Mouse (Mus musculus) CH12.LX (cell line): ENCODE results near the gene Ubap1. TPM values are rescaled to one million over a fixed set of nuclear protein-coding genes. Genes with fewer than 3 reads are reported as not detected.

ENCODE experiments used
- DNase-seq: peaks from one replicate; pipeline ENCODE4 v3.0.0-alpha.2; 2013; ENCODE audit errors: extremely low read depth
- H3K27ac ChIP-seq: 2 replicates; pipeline ENCODE4 v1.5.1; 2012; ENCODE audit warnings: low read depth, mild to moderate bottlenecking, control low read depth, moderate library complexity; ENCODE audit not compliant: insufficient read depth
- H3K27me3 ChIP-seq: replicated peaks from 2 replicates; pipeline ENCODE3; 2012; ENCODE audit warnings: inconsistent platforms
- H3K36me3 ChIP-seq, 2 experiments: replicated peaks in 1 of 2; 2 replicates each; pipeline versions ENCODE3 to v1.6.1; 2012; ENCODE audit warnings: inconsistent platforms in 1 of 2, low read length in 1 of 2, mild to moderate bottlenecking in 1 of 2, mixed read lengths in 1 of 2, moderate library complexity in 1 of 2; ENCODE audit not compliant: control insufficient read depth in 1 of 2, insufficient read depth in 1 of 2
- H3K4me1 ChIP-seq, 2 experiments: 2 replicates each; pipeline ENCODE4 v1.6.1; 2012; ENCODE audit warnings: inconsistent platforms in 1 of 2, moderate library complexity in 1 of 2; ENCODE audit not compliant: insufficient read depth in 2 of 2, control insufficient read depth in 1 of 2
- H3K4me2 ChIP-seq: 2 replicates; pipeline ENCODE4 v1.6.1; 2012; ENCODE audit warnings: low read depth, mild to moderate bottlenecking, control low read depth; ENCODE audit not compliant: poor library complexity, insufficient read depth, severe bottlenecking
- H3K4me3 ChIP-seq, 3 experiments: fragments of 150-350 bp in 1 of 3; sonication (generic) in 1 of 3; replicated peaks in 1 of 3; 2 replicates each; pipeline versions ENCODE3 to v1.5.1; 2011 to 2012; ENCODE audit warnings: low read depth in 2 of 3, low read length in 2 of 3, mild to moderate bottlenecking in 2 of 3, moderate library complexity in 2 of 3, control low read depth in 1 of 3, improper control_type of control experiment in 1 of 3, inconsistent platforms in 1 of 3, mixed read lengths in 1 of 3; ENCODE audit not compliant: poor library complexity in 1 of 3
- H3K79me2 ChIP-seq: replicated peaks from 2 replicates; pipeline ENCODE4 v1.6.1; 2012; ENCODE audit warnings: mild to moderate bottlenecking, moderate library complexity; ENCODE audit not compliant: control insufficient read depth, poor library complexity, insufficient read depth, severe bottlenecking; ENCODE audit errors: extremely low read depth
- H3K9ac ChIP-seq: 2 replicates; pipeline ENCODE4 v1.6.1; 2012; ENCODE audit warnings: low read depth, mild to moderate bottlenecking, control low read depth, moderate library complexity; ENCODE audit not compliant: insufficient read depth
- H3K9me3 ChIP-seq: replicated peaks from 2 replicates; pipeline ENCODE3; 2012; ENCODE audit warnings: low read length, inconsistent platforms, mixed read lengths
- CTCF ChIP-seq, 2 experiments: IDR thresholded peaks in 1 of 2; conservative IDR thresholded peaks in 1 of 2; 2 replicates each; pipeline ENCODE4 v1.5.1; 2011 to 2012; ENCODE audit warnings: low read depth in 2 of 2, low read length in 2 of 2, improper control_type of control experiment in 1 of 2, inconsistent platforms in 1 of 2, mild to moderate bottlenecking in 1 of 2, moderate library complexity in 1 of 2
- ETS1 ChIP-seq: conservative IDR thresholded peaks from 2 replicates; pipeline ENCODE4 v1.6.1; 2012; ENCODE audit warnings: low read depth, mild to moderate bottlenecking, inconsistent platforms, low read length, improper control_type of control experiment, moderate library complexity
- HCFC1 ChIP-seq: IDR thresholded peaks from 2 replicates; pipeline ENCODE4 v1.6.1; 2012; ENCODE audit warnings: low read depth, mild to moderate bottlenecking, inconsistent platforms, low read length, improper control_type of control experiment
- IRF4 ChIP-seq: IDR thresholded peaks from 2 replicates; pipeline ENCODE4 v1.6.1; 2014; ENCODE audit warnings: low read depth, mild to moderate bottlenecking, inconsistent platforms, low read length, improper control_type of control experiment
- KAT2A ChIP-seq: IDR thresholded peaks from 2 replicates; pipeline ENCODE4 v1.6.1; 2012; ENCODE audit warnings: low read length, improper control_type of control experiment, inconsistent platforms; ENCODE audit not compliant: insufficient replicate concordance
- MAFK ChIP-seq: IDR thresholded peaks from 2 replicates; pipeline ENCODE4 v1.6.1; 2011; ENCODE audit warnings: low read length, improper control_type of control experiment; ENCODE audit not compliant: insufficient replicate concordance
- MXI1 ChIP-seq: IDR thresholded peaks from 2 replicates; pipeline ENCODE4 v1.6.1; 2011; ENCODE audit warnings: mild to moderate bottlenecking, low read depth, low read length, improper control_type of control experiment
- MYC ChIP-seq: IDR thresholded peaks from 2 replicates; pipeline ENCODE4 v1.6.1; 2011; ENCODE audit warnings: low read depth, mild to moderate bottlenecking, improper control_type of control experiment, low read length
- RAD21 ChIP-seq: IDR thresholded peaks from 2 replicates; pipeline ENCODE4 v1.6.1; 2011; ENCODE audit warnings: low read depth, mild to moderate bottlenecking, low read length, improper control_type of control experiment, moderate library complexity
- RCOR1 ChIP-seq: conservative IDR thresholded peaks from 2 replicates; pipeline ENCODE4 v1.6.1; 2012; ENCODE audit warnings: low read depth, mild to moderate bottlenecking, inconsistent platforms, low read length, improper control_type of control experiment
- SMC3 ChIP-seq: IDR thresholded peaks from 2 replicates; pipeline ENCODE4 v1.6.1; 2011; ENCODE audit warnings: low read depth, low read length, improper control_type of control experiment
- TBP ChIP-seq: conservative IDR thresholded peaks from 2 replicates; pipeline ENCODE4 v1.6.1; 2011; ENCODE audit warnings: low read depth, low read length, improper control_type of control experiment
- TCF12 ChIP-seq: IDR thresholded peaks from 2 replicates; pipeline ENCODE4 v1.6.1; 2014; ENCODE audit warnings: low read depth, mild to moderate bottlenecking, inconsistent platforms, low read length, improper control_type of control experiment
- UBTF ChIP-seq: IDR thresholded peaks from 2 replicates; pipeline ENCODE4 v1.6.1; 2012; ENCODE audit warnings: low read depth, mild to moderate bottlenecking, inconsistent platforms, low read length, improper control_type of control experiment, moderate library complexity
- USF1 ChIP-seq: IDR thresholded peaks from 2 replicates; pipeline ENCODE4 v1.6.1; 2014; ENCODE audit warnings: low read depth, mild to moderate bottlenecking, inconsistent platforms, low read length, improper control_type of control experiment
- ZKSCAN1 ChIP-seq: IDR thresholded peaks from 2 replicates; pipeline ENCODE4 v1.6.1; 2012; ENCODE audit warnings: low read depth, inconsistent platforms, low read length, improper control_type of control experiment, borderline replicate concordance
- dilution Hi-C: fragments of 300-500 bp; cut with MboI; formaldehyde crosslinking; loops from 2 replicates; pipeline ENCODE4 v1.14.3; 2020; ENCODE audit warnings: low sequenced_read_pairs; ENCODE audit not compliant: extremely low pct_unique_long_range_greater_than_20kb, extremely low pct_ligation_motif_present
- in situ Hi-C: fragments of 300-500 bp; cut with MboI; formaldehyde crosslinking; loops from 3 replicates; pipeline ENCODE4 v1.14.3; 2019; ENCODE audit warnings: low sequenced_read_pairs, low pct_ligation_motif_present, low pct_unique_long_range_greater_than_20kb, mixed read lengths
- polyA plus RNA-seq: library from polyadenylated mRNA; unstranded; fragments of >175 nt; gene quantifications from 2 replicates; pipeline ENCODE4 v1.2.1, GENCODE M21; 2012; ENCODE audit warnings: low read depth; ENCODE audit not compliant: insufficient read length
- total RNA-seq, 2 experiments: library from RNA; depleted of rRNA; stranded (reverse); fragments of 300-350 nt in 1 of 2; fragments of >200 nt in 1 of 2; gene quantifications; 2 replicates each; pipeline ENCODE4 v1.2.3; 2012 to 2014

The Ubap1 gene
- total and polyA plus RNA-seq, 3 experiments, result 11.5 to 22.3 (median 17.5) TPM

- H3K36me3 ChIP-seq, result peaks cover 0 to 11% of the 10 kb centered on the region in 2 experiments
- in situ Hi-C loops (no loop called here), dilution Hi-C loops (no loop called here)
- peak overlapping the region; percentile 73 for H3K9ac ChIP-seq
- peaks cover 0 to 24% of the 10 kb centered on the region in 2 experiments; a peak in 2 of 4 replicates for H3K4me1 ChIP-seq
- TF ChIP-seq KAT2A (no peak), HCFC1 (no peak), MXI1 (no peak), CTCF (conservative IDR thresholded peaks at IDR 0.05 in 1 of 2, IDR thresholded peaks at IDR 0.05 in 1 of 2; ENCODE audit: low read depth in 2 of 2, low read length in 2 of 2) (no peak), TCF12 (no peak), ZKSCAN1 (no peak), UBTF (no peak; the same call in 1 of the 2 replicates)
- peak overlapping the region; percentile 64; the same call in 1 of the 2 replicates for H3K4me2 ChIP-seq
- peaks cover 24% of the 10 kb centered on the region for H3K79me2 ChIP-seq
- H3K4me3 ChIP-seq, result peak overlapping the region; percentile 76 to 86 (median 82)
- DNase-seq, result no peak
- H3K27me3 ChIP-seq, result no peaks in the 10 kb centered on the region
- peak overlapping the region; percentile 34; the same call in 1 of the 2 replicates for H3K27ac ChIP-seq
- no peaks in the 10 kb centered on the region for H3K9me3 ChIP-seq
Measured at GRCm38 (mm10) chr4:41349199-41349591, 399 bp downstream of the Ubap1 start.

GRCm38 (mm10) chr4:41352758-41353157 lies 4.0 kb downstream of the Ubap1 start:
- Histone ChIP-seq H3K9me3 (peaks cover 3% of the 10 kb centered on the region), H3K4me3 (no peak overlapping the region), H3K9ac (no peak overlapping the region), H3K27ac (no peak overlapping the region), H3K4me2 (no peak overlapping the region), H3K4me1 (peaks cover 0 to 32% of the 10 kb centered on the region in 2 experiments; a peak in 2 of 4 replicates), H3K27me3 (no peaks in the 10 kb centered on the region), H3K36me3 (peaks cover 5 to 32% of the 10 kb centered on the region in 2 experiments), H3K79me2 (peaks cover 30% of the 10 kb centered on the region)
- DNase-seq, result no peak
- in situ Hi-C loops, result no loop called here
- dilution Hi-C loops, result no loop called here
- TF ChIP-seq IRF4 (no peak), RAD21 (no peak), SMC3 (no peak), RCOR1 (no peak), HCFC1 (no peak), USF1 (no peak), CTCF (conservative IDR thresholded peaks at IDR 0.05 in 1 of 2, IDR thresholded peaks at IDR 0.05 in 1 of 2; ENCODE audit: low read depth in 2 of 2, low read length in 2 of 2) (no peak), UBTF (no peak), TBP (no peak)

- peak; percentile 49 for DNase-seq
- H3K36me3 ChIP-seq, result peaks cover 5 to 37% of the 10 kb centered on the region in 2 experiments
- peaks cover 0 to 34% of the 10 kb centered on the region in 2 experiments; a peak in 3 of 4 replicates for H3K4me1 ChIP-seq
- peaks cover 3% of the 10 kb centered on the region for H3K9me3 ChIP-seq
- H3K27ac ChIP-seq, result no peak overlapping the region
- H3K27me3 ChIP-seq, result no peaks in the 10 kb centered on the region
- dilution Hi-C loops, result no loop called here
- in situ Hi-C loops, result no loop called here
- no peak overlapping the region for H3K4me2 ChIP-seq
- H3K4me3 ChIP-seq, result no peak overlapping the region
- no peak overlapping the region for H3K9ac ChIP-seq
- 0 out of 2 replicates have a peak, but pooled peaks have one; percentile 30 for TF ChIP-seq MAFK
- no peak for TF ChIP-seq MYC
- peak; percentile 62 for TF ChIP-seq ETS1
- peaks cover 30% of the 10 kb centered on the region for H3K79me2 ChIP-seq
Measured at GRCm38 (mm10) chr4:41353265-41353664, 4.5 kb downstream of the Ubap1 start.
